Mouse (Mus musculus): Measurements from ENCODE around the gene Zc3hav1.

DNA sequence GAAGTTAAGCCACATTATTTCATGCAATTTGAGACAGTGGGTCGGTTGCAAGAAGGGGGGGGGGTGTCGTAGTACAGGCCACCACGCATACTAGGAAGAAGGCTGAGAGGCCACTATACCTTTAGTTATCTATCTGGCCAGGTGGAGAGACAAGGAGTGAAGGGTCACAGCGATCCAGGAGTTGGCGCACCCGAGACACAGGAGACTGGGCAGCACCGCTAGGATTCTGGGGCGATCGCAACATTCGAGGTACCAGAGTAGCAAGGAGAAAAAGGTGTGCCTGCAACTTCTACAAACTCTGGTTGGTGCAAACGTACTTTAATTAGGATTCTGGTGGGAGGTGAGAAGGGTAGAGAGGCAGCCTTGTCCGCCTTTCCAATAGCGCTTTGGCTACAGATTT is 1.2 kb downstream of the Zc3hav1 start:
- no peak for TF ChIP-seq POLR2A (IDR thresholded peaks at IDR 0.05; ENCODE audit: borderline replicate concordance, extremely low read depth, insufficient read depth, insufficient read length, poor library complexity, severe bottlenecking)
- no peak for TF ChIP-seq CTCF (IDR thresholded peaks at IDR 0.05; ENCODE audit: borderline replicate concordance, extremely low read depth, insufficient read depth, insufficient read length)

All from brain, embryonic 14.5 days (tissue).